20 mouse cellular contexts compared by ENCODE assay signal in genomic region chr17:27107936-27108335, GRCm38 (mm10). TPM values are rescaled to one million over a fixed set of nuclear protein-coding genes. Genes with fewer than 3 reads are reported as not detected.
"Had no signal": no experiment of that assay in that cellular context is flagged by ENCODE, and none has a peak within 500 bp of the region (broad histone marks: within the 10 kb centered on the region; RNA-seq: fewer than 3 reads in every experiment).

No protein-coding gene starts in this region.

- H3K4me2 ChIP-seq: liver, embryonic 15.5 days; lung, embryonic 15.5 days; midbrain, embryonic 11.5 days; midbrain, embryonic 13.5 days; midbrain, embryonic 15.5 days; neural tube, embryonic 12.5 days; stomach, embryonic 15.5 days had no signal

- H3K4me3 ChIP-seq: liver, embryonic 15.5 days; lung, embryonic 15.5 days; megakaryocyte, embryonic 14.5 days; midbrain, embryonic 13.5 days; midbrain, embryonic 15.5 days; neural tube, embryonic 12.5 days; stomach, embryonic 15.5 days had no signal

- H3K27ac ChIP-seq: liver, embryonic 15.5 days; lung, embryonic 15.5 days; macrophage; midbrain, embryonic 13.5 days; midbrain, embryonic 15.5 days; stomach, embryonic 15.5 days; stomach, postnatal 0 days had no signal

- H3K27me3 ChIP-seq: liver, embryonic 15.5 days; lung, embryonic 15.5 days; midbrain, embryonic 13.5 days; midbrain, embryonic 15.5 days; neural tube, embryonic 12.5 days; stomach, embryonic 15.5 days had no signal

- H3K36me3 ChIP-seq: liver, embryonic 15.5 days; lung, embryonic 15.5 days; midbrain, embryonic 13.5 days; midbrain, embryonic 15.5 days; neural tube, embryonic 12.5 days had no signal

- ATAC-seq: liver, postnatal 0 days; lung, postnatal 0 days; midbrain, embryonic 13.5 days; midbrain, embryonic 15.5 days had no signal

- H3K9ac ChIP-seq: liver, embryonic 15.5 days; liver, postnatal 0 days; lung, embryonic 15.5 days; midbrain, embryonic 13.5 days; midbrain, embryonic 15.5 days; neural tube, embryonic 12.5 days; stomach, embryonic 15.5 days had no signal

- H3K4me1 ChIP-seq: liver, embryonic 15.5 days; lung, embryonic 15.5 days; midbrain, embryonic 13.5 days; midbrain, embryonic 15.5 days; neural tube, embryonic 12.5 days; stomach, embryonic 15.5 days had no signal

- DNase-seq: liver, postnatal 0 days; lung, adult 2 months; lung, postnatal 14 days; lung, postnatal 36 days; right cerebral cortex, postnatal 14 days; thymus, adult 2 months; thymus, postnatal 25 days; thymus, postnatal 4 days had no signal

- H3K9me3 ChIP-seq: liver, embryonic 15.5 days; lung, embryonic 15.5 days; megakaryocyte, embryonic 14.5 days; midbrain, embryonic 13.5 days; midbrain, embryonic 15.5 days; neural tube, embryonic 12.5 days; stomach, embryonic 15.5 days had no signal

RNA-seq across cellular contexts. Expression of gene Ip6k3, which starts 59.7 kb away (rescaled TPM):
- polyA plus RNA-seq: macrophage; midbrain, postnatal 0 days had no signal
